Mouse (Mus musculus): ENCODE measurements around the gene Kif24.

GRCm38 (mm10) chr4:41498921-41499391 lies 34.3 kb upstream of the Kif24 start:
- TF ChIP-seq CTCF (IDR thresholded peaks at IDR 0.05; ENCODE audit: low read depth, low read length) (no peak), POLR2AphosphoS5 (IDR thresholded peaks at IDR 0.05; ENCODE audit: insufficient replicate concordance, low read depth, low read length) (no peak), GATA2 (IDR thresholded peaks at IDR 0.05; ENCODE audit: borderline replicate concordance, low read depth, low read length) (no peak)

Measured in G1E (cell line).